Mouse (Mus musculus): ENCODE results near the gene Kcnj10.
A peak's percentile ranks its signal among the peaks of the same experiment; 100 is the strongest.

The Kcnj10 gene

GRCm38 (mm10) chr1:172340729-172341321, at the start of gene Kcnj10:
Kcnj10 (plus strand) TSS chr1:172341210.
- DNase-seq (ENCODE audit: low spot score): peak; percentile 56

GRCm38 (mm10) chr1:172292880-172293279, 48.1 kb upstream of the Kcnj10 start:
- DNase-seq (ENCODE audit: low spot score): no peak

- DNase-seq (ENCODE audit: low spot score): no peak
Measured at GRCm38 (mm10) chr1:172293449-172293848, 47.6 kb upstream of the Kcnj10 start.

- no peak for DNase-seq (ENCODE audit: low spot score)
Measured at GRCm38 (mm10) chr1:172295751-172296197, 45.2 kb upstream of the Kcnj10 start.

GRCm38 (mm10) chr1:172296816-172297510, 44.0 kb upstream of the Kcnj10 start:
- DNase-seq (ENCODE audit: low spot score): no peak

- no peak for DNase-seq (ENCODE audit: low spot score)
Measured at GRCm38 (mm10) chr1:172297611-172298537, 43.1 kb upstream of the Kcnj10 start, which contains the start of gene Atp1a2. Atp1a2 (minus strand) TSS chr1:172298064.

- no peak for DNase-seq (ENCODE audit: low spot score)
Measured at GRCm38 (mm10) chr1:172299528-172299927, 41.5 kb upstream of the Kcnj10 start.

- DNase-seq (ENCODE audit: low spot score): no peak
Measured at GRCm38 (mm10) chr1:172300247-172300646, 40.8 kb upstream of the Kcnj10 start.

GRCm38 (mm10) chr1:172301180-172301579, 39.8 kb upstream of the Kcnj10 start:
- DNase-seq (ENCODE audit: low spot score): no peak

- no peak for DNase-seq (ENCODE audit: low spot score)
Measured at GRCm38 (mm10) chr1:172302311-172302710, 38.7 kb upstream of the Kcnj10 start.

- no peak for DNase-seq (ENCODE audit: low spot score)
Measured at GRCm38 (mm10) chr1:172302851-172303250, 38.2 kb upstream of the Kcnj10 start.

- DNase-seq (ENCODE audit: low spot score): no peak
Measured at GRCm38 (mm10) chr1:172304443-172304842, 36.6 kb upstream of the Kcnj10 start.

GRCm38 (mm10) chr1:172305153-172305552, 35.9 kb upstream of the Kcnj10 start:
- DNase-seq (ENCODE audit: low spot score): no peak

- DNase-seq (ENCODE audit: low spot score): no peak
Measured at GRCm38 (mm10) chr1:172305635-172306034, 35.4 kb upstream of the Kcnj10 start.

GRCm38 (mm10) chr1:172306196-172306595, 34.8 kb upstream of the Kcnj10 start:
- DNase-seq (ENCODE audit: low spot score): no peak

- no peak for DNase-seq (ENCODE audit: low spot score)
Measured at GRCm38 (mm10) chr1:172306885-172307284, 34.1 kb upstream of the Kcnj10 start.

GRCm38 (mm10) chr1:172307936-172308335, 33.1 kb upstream of the Kcnj10 start:
- DNase-seq (ENCODE audit: low spot score): no peak

- DNase-seq (ENCODE audit: low spot score): no peak
Measured at GRCm38 (mm10) chr1:172308409-172308808, 32.6 kb upstream of the Kcnj10 start.

- DNase-seq (ENCODE audit: low spot score): peak; percentile 86
Measured at GRCm38 (mm10) chr1:172309699-172310398, 31.2 kb upstream of the Kcnj10 start.

GRCm38 (mm10) chr1:172311248-172311906, 29.6 kb upstream of the Kcnj10 start:
- peak; percentile 46 for DNase-seq (ENCODE audit: low spot score)

All from c-Kit-positive CD71-positive TER-119-positive erythroid progenitor cells, embryonic 14.5 days (primary cell).